Mouse (Mus musculus): ENCODE measurements around the gene Ifngr1. TPM values are rescaled to one million over a fixed set of nuclear protein-coding genes. Genes with fewer than 3 reads are reported as not detected.

Gene Ifngr1
- 10 to 100 TPM; 57.1 to 63.8 TPM for total RNA-seq (2021)
- long read RNA-seq, experiment 1, transcript Ifngr1-201 (7 exons, 2,112 nt): major isoform, 176 of 185 reads
- long read RNA-seq, experiment 1, partial matches to known transcripts: 2 of 185 reads
- long read RNA-seq, experiment 1, other reads (novel, unspliced or antisense): 1 of 185 reads
- long read RNA-seq, experiment 2, transcript Ifngr1-201 (7 exons, 2,112 nt): major isoform, 81 of 86 reads
- long read RNA-seq, experiment 2, partial matches to known transcripts: 3 of 86 reads
- long read RNA-seq, experiment 2, other reads (novel, unspliced or antisense): 0 of 86 reads

GRCm38 (mm10) chr10:19591641-19592441 lies at the start of gene Ifngr1:
Gene Ifngr1 (plus strand): TSS chr10:19591949.
- peak; percentile 99 for DNase-seq
- intact Hi-C loops (cut with DNase I): no loop called here

DNA sequence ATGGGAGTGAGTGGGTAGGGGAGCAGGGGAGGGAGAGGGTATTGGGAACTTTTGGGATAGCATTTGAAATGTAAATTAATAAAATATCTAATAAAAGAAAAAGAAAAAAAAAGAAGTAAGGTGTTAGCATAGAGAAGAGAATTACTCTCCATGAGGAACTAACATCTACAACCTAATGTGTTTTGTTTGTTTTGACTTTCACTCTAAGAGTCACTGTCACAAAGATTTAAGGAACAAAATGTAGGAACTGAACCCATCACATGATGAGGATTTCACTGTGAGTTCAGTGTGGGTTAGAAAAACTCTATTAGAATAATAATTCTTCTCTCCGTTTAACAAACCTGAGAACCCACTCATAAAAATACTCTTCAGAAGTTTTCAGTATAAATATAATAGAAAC lies 44.9 kb upstream of the Ifngr1 start:
- intact Hi-C loops (cut with DNase I): no loop called here
- DNase-seq: no peak

DNA sequence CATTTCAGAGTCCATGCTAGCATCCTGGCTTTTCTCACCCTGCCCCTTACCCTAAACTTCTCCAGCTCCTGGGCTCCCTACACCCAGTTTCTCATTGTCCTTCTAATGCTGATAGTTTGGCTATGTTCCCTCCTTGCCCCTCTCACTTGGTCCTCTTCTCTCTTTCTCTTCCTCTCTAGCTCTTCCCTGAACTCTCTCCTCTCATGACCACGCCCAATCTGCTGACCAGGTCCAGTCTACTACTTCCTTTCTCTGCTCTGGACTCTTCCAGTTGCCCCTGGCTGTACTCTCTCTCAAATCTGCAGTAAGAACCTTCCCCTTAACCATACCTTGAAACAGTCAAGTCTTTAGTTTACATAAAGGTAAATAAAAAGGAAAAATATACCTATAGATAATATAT lies 43.7 kb upstream of the Ifngr1 start:
- DNase-seq: no peak
- intact Hi-C loops (cut with DNase I): no loop called here

DNA sequence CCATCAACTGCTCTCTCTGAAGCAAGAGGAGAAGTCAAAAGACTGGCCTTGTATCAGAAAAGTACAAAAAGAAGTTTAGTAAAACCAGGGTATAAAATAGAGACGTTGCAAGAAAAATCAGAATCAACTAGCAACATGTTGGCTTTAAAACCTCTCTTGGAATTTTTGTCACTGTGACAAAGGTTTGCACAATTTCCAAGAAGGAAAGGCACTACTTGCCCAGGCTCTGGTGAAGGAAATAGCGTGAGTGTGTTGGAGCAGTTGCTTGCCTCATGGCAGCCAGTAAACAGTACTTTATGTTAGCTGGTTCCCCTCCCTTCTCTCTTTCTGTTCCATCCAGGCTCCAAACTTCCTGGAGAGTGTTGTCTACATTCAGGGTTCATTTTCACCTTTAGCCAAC lies 43.3 kb upstream of the Ifngr1 start:
- intact Hi-C loops (cut with DNase I): no loop called here
- DNase-seq: no peak

DNA sequence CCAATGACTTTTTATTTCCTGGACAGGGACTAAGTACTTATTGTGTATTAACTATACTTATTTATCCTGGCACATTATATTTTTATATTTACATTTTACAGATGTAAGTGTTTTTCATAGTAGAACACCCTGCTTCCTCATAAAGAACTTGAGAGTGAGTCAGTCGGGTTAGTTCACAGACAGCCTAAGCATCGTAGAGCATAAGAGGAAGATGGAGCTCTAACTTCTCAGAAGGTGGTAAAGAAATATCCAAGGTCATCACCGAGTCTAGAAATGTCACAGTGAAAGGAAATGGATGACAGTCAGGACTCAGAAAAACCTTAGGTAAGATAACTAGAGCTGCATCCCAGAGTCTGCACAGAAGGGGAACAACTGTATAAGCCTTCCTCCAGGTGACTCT lies 40.2 kb upstream of the Ifngr1 start:
- no peak for DNase-seq
- intact Hi-C loops (cut with DNase I): no loop called here

GRCm38 (mm10) chr10:19553857-19554256 lies 37.9 kb upstream of the Ifngr1 start:
- intact Hi-C loops (cut with DNase I): no loop called here
- DNase-seq: no peak

DNA sequence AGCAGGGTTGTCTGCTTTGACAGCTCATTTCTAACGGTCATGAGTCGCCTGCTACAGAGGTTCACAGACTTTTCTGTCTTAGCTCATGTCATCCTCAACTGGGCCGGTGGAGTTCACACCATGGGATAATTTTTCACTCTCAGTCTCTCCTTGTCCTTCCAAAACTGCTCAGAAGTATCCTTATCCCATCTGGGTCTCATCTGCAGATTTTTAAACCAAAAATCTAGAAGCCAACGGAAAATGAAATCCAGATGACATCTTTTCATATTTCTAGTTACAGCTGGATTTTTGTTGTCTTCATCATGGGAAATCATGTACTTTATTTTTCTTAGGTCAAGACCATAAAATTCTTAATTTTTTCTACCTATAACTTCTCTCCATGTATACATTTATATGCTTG lies 34.1 kb upstream of the Ifngr1 start:
- intact Hi-C loops (cut with DNase I): loop anchor here (5.0 kb wide), 1 partner anchor 35 kb away; no protein-coding TSS in a partner anchor
- DNase-seq: no peak

- intact Hi-C loops (cut with DNase I): loop anchor here (5.0 kb wide), 1 partner anchor 37 kb away; no protein-coding TSS in a partner anchor
- DNase-seq: no peak
These were observed 32.1 kb upstream of the Ifngr1 start for GRCm38 (mm10) chr10:19559565-19560165.

- DNase-seq: no peak
- intact Hi-C loops (cut with DNase I): no loop called here
These were observed 29.2 kb upstream of the Ifngr1 start for GRCm38 (mm10) chr10:19562598-19562997.

DNA sequence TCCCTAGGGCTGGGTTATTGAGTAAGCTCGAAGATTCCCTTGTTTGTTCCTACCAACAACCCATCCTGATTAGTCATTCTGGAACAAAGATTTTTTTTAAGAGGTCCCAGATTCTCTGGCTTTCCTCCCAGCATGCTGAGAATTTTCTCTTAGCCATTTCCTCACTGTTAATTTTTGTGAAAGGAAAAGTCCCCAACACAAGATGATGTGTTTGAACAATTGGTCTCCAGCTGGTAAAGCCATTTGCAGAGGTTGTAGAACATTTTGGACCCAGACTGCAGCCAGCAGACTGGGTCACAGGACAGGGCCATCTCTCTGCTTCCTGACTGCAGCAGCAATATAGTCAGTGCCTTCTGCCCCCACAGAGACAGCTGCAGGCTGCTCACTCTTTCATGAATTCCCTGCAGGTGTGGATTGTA lies 28.3 kb upstream of the Ifngr1 start:
- intact Hi-C loops (cut with DNase I): no loop called here
- peak; percentile 51 to 60 for DNase-seq

DNA sequence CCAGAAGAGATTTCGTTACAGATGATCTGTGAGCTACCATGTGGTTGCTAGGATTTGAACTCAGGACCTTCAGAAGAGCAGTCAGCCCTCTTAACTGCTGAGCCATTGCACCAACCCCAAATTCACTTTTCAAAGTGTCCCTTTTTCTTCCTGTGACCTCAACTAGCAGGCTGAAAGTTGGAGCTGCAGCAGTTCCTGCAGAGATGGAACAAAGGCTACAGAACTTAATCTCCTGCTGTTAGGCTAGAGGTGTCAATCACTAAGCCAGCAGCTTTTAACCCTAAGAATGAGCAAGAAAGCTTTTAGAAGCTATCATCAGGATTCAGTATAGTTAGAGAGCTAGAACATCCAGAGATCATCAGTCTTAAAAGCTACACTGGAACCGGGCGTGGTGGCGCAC lies 24.3 kb upstream of the Ifngr1 start:
- intact Hi-C loops (cut with DNase I): no loop called here
- no peak for DNase-seq

DNA sequence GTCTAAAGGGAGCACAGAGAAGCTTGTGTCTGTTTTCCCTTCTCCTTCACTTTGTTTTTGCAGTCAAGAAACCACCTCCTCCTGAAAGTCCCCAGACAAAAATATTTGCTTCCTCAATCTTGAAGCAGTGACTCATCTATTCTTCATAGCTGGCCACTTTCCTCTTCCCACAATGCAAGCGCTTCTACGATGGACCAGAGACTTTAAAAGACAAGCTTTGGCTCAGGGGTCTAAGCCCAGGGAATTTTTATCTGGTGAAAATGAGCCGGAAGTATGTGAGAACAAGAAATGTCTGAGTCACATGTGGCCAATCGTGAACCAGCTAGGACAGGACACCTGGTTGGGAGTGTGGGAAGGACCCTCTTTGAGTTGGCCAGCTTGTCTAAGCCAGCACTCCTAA lies 21.5 kb upstream of the Ifngr1 start:
- intact Hi-C loops (cut with DNase I): no loop called here
- no peak for DNase-seq

GRCm38 (mm10) chr10:19570716-19571115 lies 21.0 kb upstream of the Ifngr1 start:
- DNase-seq: no peak
- intact Hi-C loops (cut with DNase I): no loop called here

- DNase-seq: no peak
- intact Hi-C loops (cut with DNase I): no loop called here
These were observed 14.2 kb upstream of the Ifngr1 start for GRCm38 (mm10) chr10:19577571-19577970.

DNA sequence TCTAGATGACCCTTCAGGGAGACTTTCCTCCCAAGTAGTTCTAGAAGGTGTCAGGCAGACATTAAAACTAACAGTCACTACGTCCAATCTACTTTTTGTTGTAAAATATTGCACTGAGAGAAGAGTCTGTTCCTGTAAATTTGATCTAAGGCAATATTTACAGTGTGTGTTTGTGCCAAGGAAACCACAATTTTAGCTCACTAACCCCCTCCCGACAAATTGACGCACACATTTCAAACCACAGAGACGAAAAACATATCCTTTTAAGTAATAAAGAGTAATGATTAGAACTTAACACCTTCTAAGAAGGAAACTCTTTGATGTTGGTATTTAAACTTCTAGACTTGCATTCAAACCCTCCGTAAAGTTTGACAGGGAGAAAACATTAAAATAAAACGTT lies 13.7 kb upstream of the Ifngr1 start:
- no peak for DNase-seq
- intact Hi-C loops (cut with DNase I): no loop called here

- intact Hi-C loops (cut with DNase I): no loop called here
- peak in 1 of 2 experiments; percentile 40 for DNase-seq
These were observed 13.3 kb upstream of the Ifngr1 start for GRCm38 (mm10) chr10:19578409-19578986.

- no peak for DNase-seq
- intact Hi-C loops (cut with DNase I): no loop called here
These were observed 11.1 kb upstream of the Ifngr1 start for GRCm38 (mm10) chr10:19580660-19581059.

DNA sequence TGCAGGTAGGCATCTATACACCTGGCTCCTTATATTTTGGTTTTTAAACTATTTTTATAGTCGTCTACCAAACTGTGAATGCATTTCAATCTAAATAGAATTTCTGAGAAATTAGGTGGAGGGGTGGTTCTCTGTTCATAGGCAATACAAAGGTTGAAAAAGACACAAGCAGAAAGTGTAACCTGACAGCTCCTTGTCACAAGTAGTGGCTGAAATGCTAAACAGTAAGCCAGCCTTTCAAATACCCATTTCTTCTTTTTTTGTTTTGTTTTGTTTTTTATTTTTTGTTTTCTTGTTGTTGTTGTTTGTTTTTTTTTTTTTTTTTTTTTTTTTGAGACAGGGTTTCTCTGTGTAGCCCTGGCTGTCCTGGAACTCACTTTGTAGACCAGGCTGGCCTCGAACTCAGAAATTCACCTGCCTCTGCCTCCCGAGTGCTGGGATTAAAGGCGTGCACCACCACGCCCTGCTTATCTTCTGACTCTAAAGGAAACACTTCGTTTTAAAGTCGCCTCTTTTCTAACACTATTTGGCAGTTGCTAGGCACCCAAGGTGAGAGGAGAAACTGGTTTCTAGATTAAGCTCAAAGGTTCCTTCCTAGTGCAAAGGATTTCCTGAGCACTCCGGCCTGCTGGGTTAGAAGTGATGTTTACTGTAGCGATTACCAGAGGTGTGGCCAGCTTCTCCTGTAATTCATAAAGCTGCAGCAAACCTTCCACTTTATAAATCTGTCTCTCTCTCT lies 9.7 kb upstream of the Ifngr1 start:
- DNase-seq: no peak
- intact Hi-C loops (cut with DNase I): no loop called here

DNA sequence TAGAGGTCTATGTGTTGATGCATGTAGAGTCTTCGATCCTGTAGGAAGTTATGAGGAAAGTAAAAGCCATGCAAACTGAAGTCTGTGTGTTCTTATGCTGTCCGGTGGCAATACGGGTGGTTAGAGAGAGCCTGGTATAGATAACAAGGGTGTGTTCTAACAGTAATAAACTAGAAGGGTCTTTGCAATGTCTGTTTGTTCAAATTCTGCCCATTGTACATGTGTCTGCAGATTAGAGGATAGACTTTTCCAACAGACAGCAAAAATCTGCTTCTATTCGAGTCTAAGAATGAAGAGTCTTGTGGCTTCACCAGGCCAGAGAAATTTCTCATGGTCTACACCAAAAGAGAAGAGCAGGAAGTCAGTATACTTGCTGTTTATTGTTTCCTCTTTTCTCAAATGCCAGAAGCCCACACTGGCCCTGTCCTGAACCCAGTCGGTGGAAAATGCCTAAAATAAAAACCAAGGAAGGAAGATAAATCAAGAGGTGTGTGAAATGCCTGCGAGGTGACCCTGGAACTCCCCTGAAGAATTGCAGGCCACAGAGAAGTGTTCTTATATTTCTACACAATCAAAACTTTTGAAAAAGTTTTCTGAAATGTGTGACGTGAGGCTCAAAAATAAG lies 8.8 kb upstream of the Ifngr1 start:
- DNase-seq: no peak
- intact Hi-C loops (cut with DNase I): no loop called here

DNA sequence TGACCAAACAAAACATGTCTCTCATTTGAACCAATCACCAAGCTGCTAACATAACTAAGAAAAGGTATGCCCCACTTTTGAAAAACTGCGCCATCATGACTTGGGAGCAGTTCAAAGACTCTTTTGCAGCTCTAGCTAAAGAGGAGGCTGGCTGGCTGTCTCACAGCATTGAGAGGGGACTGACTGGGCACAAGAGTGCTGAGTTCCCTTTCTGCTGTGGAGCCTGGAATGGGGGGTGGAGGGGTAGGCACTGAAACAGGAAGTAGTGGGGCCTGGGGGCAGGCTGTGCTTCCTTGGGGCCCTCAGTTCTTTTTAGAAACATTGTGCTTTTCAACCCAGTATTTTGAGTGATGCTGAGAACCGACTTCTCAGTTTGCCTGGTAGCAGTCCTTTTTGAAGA lies 7.7 kb upstream of the Ifngr1 start:
- no peak for DNase-seq

More for the DNA sequence above, 7.7 kb upstream of the Ifngr1 start:
- intact Hi-C loops (cut with DNase I): no loop called here

All from heart, postnatal 14 days (tissue).